Mouse (Mus musculus) bone marrow macrophage, adult 2 months (primary cell): ENCODE data around the gene Klhl35.

ENCODE experiments used
- CTCF ChIP-seq: IDR thresholded peaks from 2 replicates; pipeline ENCODE4 v1.5.1; 2012; ENCODE audit warnings: low read depth, mild to moderate bottlenecking, low read length, moderate library complexity
- POLR2A ChIP-seq: IDR thresholded peaks from 2 replicates; pipeline ENCODE4 v1.6.1; 2012; ENCODE audit warnings: mild to moderate bottlenecking, low read depth, low read length, borderline replicate concordance

- TF ChIP-seq CTCF (no peak), POLR2A (no peak)
Measured at GRCm38 (mm10) chr7:99421006-99421405, 44.8 kb upstream of the Klhl35 start.
